Mouse (Mus musculus) stomach, postnatal 0 days (tissue): ENCODE results near the gene F13a1. TPM values are rescaled to one million over a fixed set of nuclear protein-coding genes. Genes with fewer than 3 reads are reported as not detected.

ENCODE experiments used
- ATAC-seq: fragments of 200-750 bp; cut with Nextera tagmentation; 2 replicates; pipeline ENCODE4 v1.8.0; 2017; ENCODE audit not compliant: low FRiP score, low TSS enrichment
- DNase-seq: peaks from one replicate; pipeline ENCODE4 v3.0.0-alpha.2; 2016; ENCODE audit warnings: low spot score
- H3K27ac ChIP-seq: fragments of 300-500 bp; sonication (generic); replicated peaks from 2 replicates; pipeline ENCODE4 v1.5.1; 2014; ENCODE audit warnings: mild to moderate bottlenecking, control low read depth
- H3K27me3 ChIP-seq: fragments of 300-500 bp; sonication (generic); 2 replicates; pipeline ENCODE4 v1.6.1; 2014; ENCODE audit warnings: low read length; ENCODE audit not compliant: control insufficient read depth, insufficient read depth
- H3K36me3 ChIP-seq: fragments of 300-500 bp; sonication (generic); 2 replicates; pipeline ENCODE4 v1.6.1; 2014; ENCODE audit warnings: low read length, mixed read lengths; ENCODE audit not compliant: control insufficient read depth, insufficient read depth
- H3K4me1 ChIP-seq: fragments of 300-500 bp; sonication (generic); replicated peaks from 2 replicates; pipeline ENCODE4 v1.6.1; 2014; ENCODE audit warnings: antibody characterized with exemption; ENCODE audit not compliant: control insufficient read depth, insufficient read depth
- H3K4me2 ChIP-seq: fragments of 300-500 bp; sonication (generic); replicated peaks from 2 replicates; pipeline ENCODE4 v1.6.1; 2014; ENCODE audit warnings: low read depth, mild to moderate bottlenecking, control low read depth, moderate library complexity
- H3K4me3 ChIP-seq: fragments of 300-500 bp; sonication (generic); 2 replicates; pipeline ENCODE4 v1.5.1; 2014; ENCODE audit warnings: low read depth, low read length, control low read depth
- H3K9ac ChIP-seq: fragments of 300-500 bp; sonication (generic); 2 replicates; pipeline ENCODE4 v1.6.1; 2014; ENCODE audit warnings: mild to moderate bottlenecking, low read length, control low read depth, mixed read lengths
- H3K9me3 ChIP-seq: fragments of 300-500 bp; sonication (generic); 2 replicates; pipeline ENCODE4 v1.6.1; 2016; ENCODE audit warnings: low read length; ENCODE audit not compliant: control insufficient read depth
- CTCF ChIP-seq: IDR thresholded peaks from 2 replicates; pipeline ENCODE4 v1.5.1; 2016; ENCODE audit warnings: antibody characterized with exemption, low read depth, mild to moderate bottlenecking, moderate library complexity
- EP300 ChIP-seq: optimal IDR thresholded peaks from 2 replicates; pipeline ENCODE3; 2016; ENCODE audit warnings: antibody characterized with exemption
- WGBS: fragments of 180-500 bp; shearing (Covaris S2); extraction: QIAGEN DNeasy Blood & Tissue Kit; methylation state at CpG from one replicate; pipeline ENCODE4 v1.1.7; 2014; 5-methylcytosine and 5-hydroxymethylcytosine counted together
- polyA plus RNA-seq: library from polyadenylated mRNA; unstranded; fragments of >200 nt; fragmentation: Nextera tagmentation; extraction: Ambion mirVana; gene quantifications from 2 replicates; pipeline ENCODE4 v1.2.1, GENCODE M21; 2015

The F13a1 gene
- polyA plus RNA-seq, 1 experiment from 2014 or later: 11.1 TPM

DNA sequence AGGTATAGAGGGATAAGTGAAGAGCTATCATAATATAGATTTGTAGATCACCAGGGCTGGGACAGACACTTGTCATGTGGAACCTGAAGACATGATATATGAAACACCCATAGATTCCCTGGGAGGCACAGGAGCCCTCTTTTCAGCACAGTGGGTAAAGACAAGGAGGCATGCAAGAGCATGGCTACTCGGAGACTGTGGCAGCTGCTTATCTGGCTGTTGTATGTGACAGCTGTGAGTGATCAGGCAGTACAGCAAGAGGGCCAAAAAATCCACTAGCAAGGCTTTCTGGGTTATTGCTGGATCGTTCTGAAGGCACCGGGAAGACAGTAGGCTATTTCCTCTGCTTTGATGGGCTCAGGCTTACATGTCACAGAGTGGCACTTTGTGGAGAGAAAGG lies 149.0 kb downstream of the F13a1 start:
- Histone ChIP-seq H3K36me3 (no peaks in the 10 kb centered on the region), H3K9me3 (no peaks in the 10 kb centered on the region), H3K9ac (no peak overlapping the region), H3K4me3 (no peak overlapping the region), H3K27ac (no peak overlapping the region), H3K4me2 (no peak overlapping the region), H3K4me1 (no peaks in the 10 kb centered on the region), H3K27me3 (no peaks in the 10 kb centered on the region)
- TF ChIP-seq EP300 (no peak), CTCF (no peak)
- no peak for DNase-seq
- no peak for ATAC-seq
- WGBS: 53% methylated on average over 3 of the region's 3 CpGs

DNA sequence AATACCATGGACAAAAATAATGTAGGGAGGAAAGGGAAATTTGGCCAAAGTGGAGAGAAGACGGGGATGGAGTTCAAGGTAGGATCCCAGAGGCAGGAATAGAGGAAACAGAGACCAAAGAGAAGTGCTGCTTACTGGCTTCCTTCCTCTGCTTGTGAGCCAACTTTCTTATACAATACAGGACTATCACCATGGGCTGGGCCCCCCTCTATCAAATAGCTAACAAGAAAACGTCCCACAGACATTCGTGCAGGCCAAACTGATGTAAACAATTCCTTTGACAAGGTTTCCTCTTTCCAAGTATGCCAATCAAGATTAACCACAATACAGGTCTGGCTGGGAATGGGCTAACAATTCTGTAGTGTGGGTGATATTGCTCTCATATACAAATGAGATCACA lies 154.0 kb downstream of the F13a1 start:
- H3K4me3 ChIP-seq: no peak overlapping the region
- no peak overlapping the region for H3K4me2 ChIP-seq
- no peak for DNase-seq
- no peak for ATAC-seq
- no peaks in the 10 kb centered on the region for H3K9me3 ChIP-seq
- no peaks in the 10 kb centered on the region for H3K4me1 ChIP-seq
- H3K27me3 ChIP-seq: no peaks in the 10 kb centered on the region
- no peaks in the 10 kb centered on the region for H3K36me3 ChIP-seq
- TF ChIP-seq CTCF: no peak
- TF ChIP-seq EP300: no peak
- no peak overlapping the region for H3K9ac ChIP-seq
- WGBS: 26% methylated on average over 3 of the region's 3 CpGs
- H3K27ac ChIP-seq: no peak overlapping the region

DNA sequence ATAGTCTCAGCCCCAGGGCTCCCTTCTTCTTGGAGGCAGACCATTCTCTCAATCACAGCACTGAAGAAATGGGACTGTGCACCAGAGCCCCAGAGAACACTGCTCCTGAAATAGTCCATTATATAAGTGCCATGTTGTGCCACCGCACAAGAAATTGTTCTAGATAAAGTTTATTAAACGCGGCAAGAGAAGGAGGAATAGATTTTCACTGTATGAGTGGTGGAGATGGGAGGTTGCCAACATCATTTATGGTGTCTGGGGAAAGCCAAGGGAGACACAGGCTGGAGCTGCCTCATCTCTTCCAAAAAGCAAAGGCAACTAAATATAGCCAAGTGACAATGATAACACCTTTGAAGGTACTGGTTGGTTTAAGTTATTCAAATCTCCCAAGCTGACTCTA lies 156.3 kb downstream of the F13a1 start:
- H3K27ac ChIP-seq: no peak overlapping the region
- 95% methylated on average over 3 of the region's 3 CpGs for WGBS
- no peaks in the 10 kb centered on the region for H3K4me1 ChIP-seq
- H3K9me3 ChIP-seq: no peaks in the 10 kb centered on the region
- no peak overlapping the region for H3K4me2 ChIP-seq
- H3K9ac ChIP-seq: no peak overlapping the region
- no peak for ATAC-seq
- no peak for TF ChIP-seq EP300
- no peak for TF ChIP-seq CTCF
- no peak overlapping the region for H3K4me3 ChIP-seq
- H3K36me3 ChIP-seq: no peaks in the 10 kb centered on the region
- no peak for DNase-seq
- H3K27me3 ChIP-seq: no peaks in the 10 kb centered on the region

DNA sequence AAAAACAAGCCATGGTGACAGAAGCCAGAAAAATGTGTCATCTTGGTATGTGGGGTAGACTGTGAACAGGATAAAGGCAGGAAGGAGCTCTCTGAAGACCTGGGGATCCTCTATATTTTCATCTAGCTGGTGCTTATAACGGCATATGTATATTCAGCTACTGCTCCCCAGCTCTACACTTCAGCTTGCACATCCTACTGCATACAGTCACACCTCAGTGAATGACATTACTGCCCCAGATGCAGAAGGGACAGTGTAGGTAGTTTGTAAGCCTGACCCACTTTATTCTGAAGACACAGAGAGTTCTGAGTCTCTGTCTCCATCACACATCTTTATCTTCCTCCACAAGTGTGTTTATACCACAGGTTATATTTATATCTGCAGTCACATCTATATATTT lies 157.8 kb downstream of the F13a1 start:
- no peaks in the 10 kb centered on the region for H3K27me3 ChIP-seq
- no peak for ATAC-seq
- H3K36me3 ChIP-seq: no peaks in the 10 kb centered on the region
- no peak overlapping the region for H3K4me2 ChIP-seq
- H3K4me3 ChIP-seq: no peak overlapping the region
- TF ChIP-seq EP300: no peak
- TF ChIP-seq CTCF: no peak
- no peak overlapping the region for H3K9ac ChIP-seq
- H3K4me1 ChIP-seq: no peaks in the 10 kb centered on the region
- 81% methylated on average over 1 of the region's 1 CpGs for WGBS
- no peak for DNase-seq
- H3K27ac ChIP-seq: no peak overlapping the region
- H3K9me3 ChIP-seq: no peaks in the 10 kb centered on the region

DNA sequence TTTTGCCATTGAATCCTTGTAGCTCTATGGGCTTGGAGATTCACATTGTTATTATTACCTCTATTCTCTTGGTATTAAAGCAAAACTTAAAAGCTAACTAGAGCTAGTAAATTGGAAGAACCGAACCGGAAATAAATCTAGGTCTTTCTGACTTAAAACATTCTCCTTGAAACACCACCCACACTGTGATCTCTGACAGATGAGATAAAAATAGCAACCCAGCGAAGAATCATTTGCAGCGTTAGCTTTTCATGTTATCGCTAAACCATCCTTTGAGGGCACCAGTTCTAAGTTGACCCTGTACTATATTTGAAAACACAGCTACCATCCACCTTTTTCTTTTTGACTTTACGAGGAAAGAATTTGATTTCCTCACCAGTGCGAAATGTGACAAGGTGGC lies 164.1 kb downstream of the F13a1 start:
- H3K9ac ChIP-seq: no peak overlapping the region
- no peak overlapping the region for H3K4me2 ChIP-seq
- no peaks in the 10 kb centered on the region for H3K9me3 ChIP-seq
- no peak for ATAC-seq
- no peaks in the 10 kb centered on the region for H3K27me3 ChIP-seq
- no peaks in the 10 kb centered on the region for H3K36me3 ChIP-seq
- no peak overlapping the region for H3K4me3 ChIP-seq
- WGBS: 82% methylated on average over 7 of the region's 7 CpGs
- H3K27ac ChIP-seq: no peak overlapping the region
- DNase-seq: no peak
- TF ChIP-seq EP300 (no peak), CTCF (no peak)
- H3K4me1 ChIP-seq: no peaks in the 10 kb centered on the region

DNA sequence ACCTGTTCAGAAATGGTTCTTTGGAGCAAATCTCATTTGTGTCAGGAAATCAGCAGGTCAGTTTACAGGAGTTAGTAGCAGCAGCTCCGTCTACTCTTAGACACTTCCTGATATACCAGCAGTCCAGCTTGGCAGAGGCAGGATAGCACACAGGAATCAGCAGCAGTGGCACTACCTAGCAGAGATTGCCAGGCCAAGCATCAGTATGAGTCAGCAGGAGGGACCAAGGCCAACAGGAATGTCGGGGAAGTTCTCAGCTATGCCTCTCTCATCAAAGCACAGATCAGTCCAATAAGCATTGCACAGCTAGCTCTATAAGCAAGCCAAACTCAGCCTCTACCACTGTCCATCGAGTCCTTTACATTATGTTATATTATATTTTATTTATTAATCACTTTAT lies 210.9 kb downstream of the F13a1 start:
- WGBS: 77% methylated on average over 3 of the region's 3 CpGs
- Histone ChIP-seq H3K9me3 (no peaks in the 10 kb centered on the region), H3K9ac (no peak overlapping the region), H3K27me3 (no peaks in the 10 kb centered on the region), H3K27ac (no peak overlapping the region), H3K4me3 (no peak overlapping the region), H3K36me3 (no peaks in the 10 kb centered on the region), H3K4me1 (no peaks in the 10 kb centered on the region), H3K4me2 (no peak overlapping the region)
- ATAC-seq (no peak), DNase-seq (no peak)
- no peak for TF ChIP-seq CTCF
- TF ChIP-seq EP300: no peak
